Mouse (Mus musculus): ENCODE measurements around the gene Psmd14.

DNA sequence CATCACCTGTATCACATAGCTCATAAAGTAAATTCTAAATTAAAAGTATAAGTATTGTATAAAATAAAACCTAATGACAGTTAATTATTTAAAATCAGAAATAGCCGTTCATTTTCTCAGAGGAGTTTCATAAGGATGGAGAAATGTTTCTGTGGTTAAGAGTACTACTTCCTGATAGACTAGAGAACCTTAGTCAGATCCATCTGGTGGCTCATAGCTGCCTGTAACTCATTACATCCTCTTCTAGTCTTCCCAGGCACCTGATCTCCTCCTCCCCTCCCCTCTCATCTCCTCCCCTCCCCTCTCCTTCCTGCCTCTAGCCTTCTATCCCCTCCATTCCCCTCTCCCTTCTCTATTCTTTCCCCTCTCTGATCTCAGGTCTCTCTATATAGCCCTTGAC lies 29.9 kb upstream of the Psmd14 start:
- TF ChIP-seq CTCF (conservative IDR thresholded peaks at IDR 0.05; ENCODE audit: insufficient read depth, insufficient read length, low read depth, low read length), result no peak
- TF ChIP-seq POLR2A (IDR thresholded peaks at IDR 0.05; ENCODE audit: low read depth, low read length), result no peak
